Mouse (Mus musculus) megakaryocyte, adult 5-6 weeks (primary cell): ENCODE data around the gene Eva1b. TPM values are rescaled to one million over a fixed set of nuclear protein-coding genes. Genes with fewer than 3 reads are reported as not detected.

Source experiments
- ATAC-seq: 2 replicates; pipeline ENCODE4 v1.8.0; 2016; ENCODE audit warnings: mild to moderate bottlenecking, inconsistent platforms; ENCODE audit not compliant: poor library complexity, severe bottlenecking
- total RNA-seq, 2 experiments: library from RNA; stranded (forward) in 1 of 2; stranded (reverse) in 1 of 2; fragments of 153-499, 151-499 nt in 1 of 2; fragments of 221-1000, 200-1000 nt in 1 of 2; gene quantifications; 2 replicates each; pipeline versions ENCODE4 v1.2.3 to v1.2.4; 2015 to 2017

Gene Eva1b
- total RNA-seq, 2 experiments from 2014 or later: 1.1 to 1.3 TPM

DNA sequence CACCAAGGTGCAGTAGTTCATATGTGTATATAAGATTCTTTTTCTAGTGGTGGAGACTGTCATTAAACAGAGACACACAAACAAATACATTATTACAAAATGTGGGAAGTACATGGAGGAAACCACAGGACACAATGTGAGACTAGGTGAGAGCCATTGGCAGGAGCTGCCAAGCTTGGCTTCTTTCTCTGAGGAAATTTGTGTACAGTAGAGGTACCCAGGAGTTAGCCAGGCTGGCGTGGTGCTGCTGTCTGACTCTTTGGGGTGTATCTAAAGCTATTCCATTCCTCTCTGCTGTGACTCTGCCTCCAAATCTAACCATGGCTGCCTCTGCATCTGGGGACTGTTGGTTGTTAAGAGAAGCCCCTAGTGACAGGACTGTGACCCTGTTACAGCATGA is 28.5 kb upstream of the Eva1b start:
- ATAC-seq: no peak

DNA sequence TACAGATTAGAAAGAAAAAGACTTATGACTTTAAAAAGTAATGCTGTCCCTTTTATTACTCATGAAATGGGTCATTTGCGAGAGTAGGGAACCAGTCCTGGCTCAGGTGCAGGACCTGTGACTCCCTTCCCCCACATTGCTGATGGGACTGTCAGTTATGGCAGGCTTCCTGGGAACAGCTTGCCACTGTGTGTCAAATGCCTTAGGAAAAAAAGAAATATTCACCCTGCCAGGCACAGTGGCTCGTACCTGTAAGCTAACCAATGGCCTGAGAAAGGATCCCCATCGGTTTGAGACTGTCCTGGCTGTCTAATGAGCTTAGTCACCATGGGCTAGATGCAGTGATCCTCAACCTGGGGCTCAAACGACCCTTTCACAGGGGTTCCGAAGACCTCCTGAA is 27.5 kb upstream of the Eva1b start:
- ATAC-seq: no peak

DNA sequence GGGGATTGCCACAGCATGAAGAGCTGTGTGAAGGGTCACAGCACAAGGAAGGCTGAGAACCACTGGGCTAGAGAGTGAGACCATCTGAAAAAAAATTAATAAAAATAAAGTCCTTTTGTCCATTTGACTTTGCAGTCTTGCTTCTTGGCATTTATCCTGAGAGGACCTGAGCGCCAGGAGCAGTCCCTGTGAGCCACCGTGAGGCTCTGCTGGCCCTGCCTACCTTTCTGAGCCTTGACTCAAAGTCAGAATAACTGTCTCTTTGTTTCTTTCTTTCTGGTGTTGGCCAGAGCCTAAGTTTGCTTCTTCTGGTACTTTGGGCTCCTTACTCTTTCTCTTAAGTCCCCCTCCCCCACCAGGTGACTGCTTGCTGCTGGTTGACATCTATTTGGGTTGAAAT is 27.0 kb upstream of the Eva1b start:
- no peak for ATAC-seq

DNA sequence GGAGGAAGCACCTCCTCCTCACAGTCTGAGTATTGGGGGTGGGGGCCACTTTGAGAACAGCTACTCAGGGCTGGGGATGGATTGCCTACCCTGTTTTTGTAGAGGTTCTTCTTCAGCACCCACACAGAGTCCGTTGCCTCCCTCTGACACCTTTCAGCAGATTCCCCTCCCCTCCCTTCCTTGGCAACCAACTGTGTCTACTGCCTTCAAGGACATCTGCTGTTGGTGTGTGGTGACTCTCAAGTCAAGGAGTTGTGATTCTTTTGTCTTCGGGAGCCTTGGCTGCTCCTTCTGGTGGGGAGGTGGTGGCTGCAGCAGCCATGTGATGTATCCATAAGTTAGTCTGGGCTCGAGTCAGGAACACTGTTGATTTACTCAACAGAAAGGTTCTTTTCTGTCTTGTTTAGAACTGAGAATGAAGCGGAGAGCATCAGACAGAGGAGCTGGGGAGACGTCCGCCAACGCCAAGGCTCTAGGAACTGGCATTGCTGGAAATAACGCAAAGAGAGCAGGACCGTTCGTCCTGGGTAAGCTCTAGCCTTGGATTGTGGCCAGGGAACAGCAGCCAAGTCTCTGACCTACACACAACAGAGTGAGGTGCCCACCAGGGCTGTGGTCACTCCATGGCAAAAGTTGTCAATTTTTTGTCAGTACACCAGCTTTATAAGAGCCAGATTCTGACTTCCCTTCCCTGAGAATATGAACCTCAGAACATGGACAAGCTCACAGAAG is 24.1 kb upstream of the Eva1b start:
- ATAC-seq: no peak

DNA sequence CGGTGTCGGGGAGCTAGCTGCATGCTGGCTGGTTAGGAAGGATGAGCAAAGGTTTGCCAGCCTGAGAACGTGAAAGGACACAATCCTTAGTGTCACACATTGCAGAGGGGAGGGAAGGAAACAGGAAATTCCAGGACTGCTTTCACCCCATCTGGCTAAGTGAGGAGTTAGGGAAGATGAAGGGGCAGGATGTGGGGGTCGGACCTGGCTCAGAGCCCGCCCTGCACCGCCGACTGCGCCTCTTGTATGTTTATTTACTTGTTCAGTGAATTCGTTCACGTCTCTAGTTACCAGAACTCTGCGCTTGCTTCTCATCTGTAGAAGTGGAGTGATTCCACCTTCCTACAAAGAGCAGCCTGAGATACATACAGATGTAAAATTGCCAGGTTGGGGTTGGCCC is 17.0 kb upstream of the Eva1b start:
- no peak for ATAC-seq

DNA sequence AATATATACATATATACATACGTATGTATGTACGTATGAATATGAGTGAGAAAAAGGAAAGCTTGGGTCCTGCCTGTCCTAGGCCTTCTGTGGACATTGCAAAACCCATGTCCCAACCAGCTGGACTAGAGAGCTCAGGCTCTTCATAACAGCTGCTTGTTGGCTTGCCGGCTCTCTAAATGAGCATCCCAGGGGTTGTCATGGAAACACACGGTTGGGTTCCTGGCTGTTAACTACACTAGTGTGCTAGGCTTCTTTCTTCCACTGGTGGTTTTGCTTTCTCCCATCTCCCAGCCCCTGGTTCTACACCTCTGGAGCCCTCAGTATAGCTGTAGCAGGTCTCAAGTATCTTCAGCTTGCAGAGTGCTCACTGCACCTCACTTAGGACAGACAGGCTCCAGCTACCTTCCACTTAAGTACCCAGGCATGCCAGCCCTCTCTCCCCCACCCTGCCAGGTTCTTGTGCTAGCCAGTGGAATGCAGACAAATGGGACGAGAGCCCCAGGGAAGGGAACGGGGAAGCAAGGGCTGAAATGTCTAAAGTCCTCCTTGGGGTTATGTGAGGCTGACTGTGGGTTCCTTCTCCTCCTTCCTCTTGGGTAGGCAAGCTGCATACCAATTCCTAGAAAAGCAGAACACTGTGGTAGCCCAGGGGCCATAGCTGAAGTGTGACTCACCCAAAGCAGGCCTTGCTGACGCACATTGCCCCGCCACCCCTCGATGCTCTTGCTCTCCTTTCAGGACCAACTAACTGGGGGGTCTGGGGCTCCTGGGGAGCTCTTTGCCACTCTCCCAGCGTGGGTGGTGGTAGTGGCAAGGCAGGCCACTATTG is 16.0 kb upstream of the Eva1b start:
- ATAC-seq: peak; percentile 95

DNA sequence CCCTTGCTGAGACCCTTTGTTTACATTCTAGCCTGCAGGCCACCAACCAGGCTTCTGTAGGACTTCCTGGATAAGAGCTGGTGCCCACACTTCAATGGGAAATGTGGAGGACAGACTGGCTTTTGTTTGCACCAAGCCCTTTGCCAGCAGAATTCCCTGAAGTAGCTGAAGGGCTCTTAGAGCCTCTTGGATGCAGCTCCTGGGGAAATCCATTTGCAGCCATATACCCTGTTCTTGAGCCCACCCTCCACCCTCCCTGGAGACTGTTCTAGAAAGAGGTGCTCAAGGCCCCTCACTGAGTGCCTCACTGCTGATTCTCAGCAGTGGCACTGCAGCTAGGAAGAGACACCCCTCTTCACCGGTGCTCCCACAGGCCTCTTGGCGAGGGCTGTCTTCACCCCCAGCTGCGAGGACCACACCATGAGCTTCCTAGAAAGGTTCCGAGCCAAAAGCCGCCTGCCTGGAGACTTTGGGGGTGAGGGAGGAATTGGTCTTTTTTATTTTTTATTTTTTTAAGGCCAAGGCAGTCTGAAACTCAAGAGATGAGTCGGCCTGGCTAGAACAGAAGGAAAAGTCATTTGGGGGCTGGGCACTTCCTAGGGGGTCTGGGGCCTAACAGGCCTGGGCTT is 14.8 kb upstream of the Eva1b start:
- no peak for ATAC-seq

DNA sequence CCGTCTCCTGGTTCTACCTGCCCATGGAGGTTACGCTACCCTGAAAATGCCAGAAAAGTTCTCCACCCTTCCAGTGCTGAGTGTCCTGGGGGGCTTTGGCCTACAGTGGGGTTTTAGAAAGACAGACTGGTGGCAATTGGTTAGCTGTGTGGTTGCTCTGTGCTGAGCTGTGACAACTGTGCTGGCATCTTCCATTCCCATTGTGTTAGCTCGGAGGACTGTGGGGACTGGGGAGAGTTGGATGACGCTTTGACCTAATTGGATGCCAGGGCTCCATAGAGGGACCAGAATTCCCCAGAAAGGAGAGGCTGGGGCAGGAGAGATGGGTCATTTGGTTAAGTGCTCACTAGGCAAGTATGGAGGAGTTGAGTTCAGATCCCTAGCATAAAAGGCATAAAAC is 13.3 kb upstream of the Eva1b start:
- no peak for ATAC-seq

DNA sequence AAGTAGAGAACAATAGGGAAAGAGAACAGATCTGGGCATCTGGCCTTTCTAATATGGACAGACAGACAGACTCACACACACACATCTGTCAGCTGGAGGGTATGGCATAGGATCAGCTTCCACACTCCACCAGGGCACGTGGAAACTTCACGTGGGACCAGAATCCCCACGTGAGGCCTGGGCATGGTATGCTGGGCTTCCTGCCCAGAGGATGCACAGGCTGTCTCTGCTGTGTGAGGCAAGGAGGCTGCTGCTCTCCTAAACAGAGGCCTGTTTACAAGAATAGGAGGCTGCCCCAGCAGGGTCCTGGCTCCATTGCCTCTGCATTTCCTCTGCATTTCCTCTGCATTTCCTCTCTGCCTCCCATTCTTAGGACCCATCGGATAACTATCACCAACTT is 12.9 kb upstream of the Eva1b start:
- no peak for ATAC-seq

DNA sequence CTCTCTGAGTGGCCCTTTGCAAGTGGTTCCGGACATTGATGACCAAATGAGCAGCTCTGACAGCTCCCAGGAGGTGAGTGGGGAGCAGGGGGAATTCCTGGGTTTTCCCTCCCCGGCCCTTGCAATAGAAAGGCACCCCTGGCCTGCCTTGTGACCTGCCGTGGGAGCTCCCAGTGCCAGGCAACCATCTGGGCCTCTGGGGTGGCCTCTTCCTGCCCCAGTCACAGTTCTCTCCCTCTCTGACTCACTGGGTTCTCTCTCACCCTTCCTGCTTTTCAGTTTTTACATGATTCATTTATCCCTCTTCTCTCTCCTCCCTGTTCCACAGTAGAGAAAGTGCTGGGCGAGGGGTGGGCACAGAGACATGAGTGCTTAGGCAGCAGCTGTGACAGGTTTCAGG is 9.8 kb upstream of the Eva1b start:
- no peak for ATAC-seq

DNA sequence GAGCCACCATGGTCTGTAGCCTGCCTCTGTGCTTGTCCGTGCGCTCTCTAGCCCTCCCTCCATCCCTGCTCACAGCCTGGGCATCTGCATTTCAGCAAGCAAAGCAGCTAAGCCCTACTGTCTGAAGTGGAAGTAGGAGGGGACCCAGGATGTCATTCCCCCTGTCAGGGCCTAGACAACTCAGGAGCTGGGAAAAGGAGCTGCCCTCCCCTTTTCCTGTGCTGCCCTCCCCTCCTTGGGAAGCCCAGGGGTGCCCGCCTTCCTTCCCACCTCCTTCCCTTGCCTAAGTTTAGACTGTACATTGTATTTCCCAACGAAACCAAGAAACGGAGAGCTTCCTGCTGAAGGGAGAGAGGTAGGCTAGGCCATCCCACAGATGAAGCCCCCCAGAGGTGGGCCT is 6.5 kb upstream of the Eva1b start:
- ATAC-seq: no peak

DNA sequence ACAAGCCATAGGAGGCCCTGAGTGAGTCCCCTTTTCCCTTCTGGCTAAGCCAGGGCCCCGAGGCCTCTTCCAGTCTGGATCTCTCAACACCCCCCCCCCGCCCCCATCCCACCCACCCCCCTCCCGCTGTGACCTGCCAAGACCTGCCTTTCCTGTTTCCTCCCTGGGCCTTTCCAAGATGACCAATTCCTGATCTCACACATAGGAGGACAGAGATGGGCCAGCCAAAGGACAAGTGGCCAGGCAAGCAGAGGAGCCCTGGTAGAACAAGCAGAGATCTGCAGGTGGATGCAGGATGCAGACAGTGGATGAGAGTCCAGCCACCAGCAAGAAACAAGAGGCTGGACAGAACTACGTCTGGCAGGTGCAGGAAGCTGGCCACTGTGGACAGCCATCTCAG is 2.1 kb upstream of the Eva1b start:
- ATAC-seq: no peak

DNA sequence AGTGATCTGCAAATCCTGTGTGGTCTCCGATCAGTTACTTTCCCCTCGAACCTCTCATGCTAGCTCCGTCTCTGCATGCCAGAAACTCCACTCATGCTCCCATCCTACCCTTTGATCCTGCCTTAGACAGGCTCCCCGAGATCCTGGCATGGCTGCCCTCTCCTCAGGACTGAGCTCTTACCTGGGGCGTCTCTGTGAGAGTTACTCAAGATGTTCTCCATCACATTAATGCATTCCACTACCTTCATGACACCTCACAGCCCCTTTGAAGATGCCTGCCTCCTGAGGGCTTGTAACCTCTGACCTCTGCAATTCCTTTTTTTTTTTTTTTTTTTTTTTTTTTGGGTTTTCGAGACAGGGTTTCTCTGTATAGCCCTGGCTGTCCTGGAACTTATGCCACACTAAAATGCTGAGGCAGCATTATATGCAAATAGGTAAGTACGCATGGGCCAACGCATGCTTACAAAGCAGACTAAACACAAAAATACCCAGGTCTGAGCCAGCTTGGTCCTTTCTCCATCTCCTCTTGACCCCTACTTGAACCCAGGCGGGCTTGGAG is 491 bp upstream of the Eva1b start:
- ATAC-seq: no peak

DNA sequence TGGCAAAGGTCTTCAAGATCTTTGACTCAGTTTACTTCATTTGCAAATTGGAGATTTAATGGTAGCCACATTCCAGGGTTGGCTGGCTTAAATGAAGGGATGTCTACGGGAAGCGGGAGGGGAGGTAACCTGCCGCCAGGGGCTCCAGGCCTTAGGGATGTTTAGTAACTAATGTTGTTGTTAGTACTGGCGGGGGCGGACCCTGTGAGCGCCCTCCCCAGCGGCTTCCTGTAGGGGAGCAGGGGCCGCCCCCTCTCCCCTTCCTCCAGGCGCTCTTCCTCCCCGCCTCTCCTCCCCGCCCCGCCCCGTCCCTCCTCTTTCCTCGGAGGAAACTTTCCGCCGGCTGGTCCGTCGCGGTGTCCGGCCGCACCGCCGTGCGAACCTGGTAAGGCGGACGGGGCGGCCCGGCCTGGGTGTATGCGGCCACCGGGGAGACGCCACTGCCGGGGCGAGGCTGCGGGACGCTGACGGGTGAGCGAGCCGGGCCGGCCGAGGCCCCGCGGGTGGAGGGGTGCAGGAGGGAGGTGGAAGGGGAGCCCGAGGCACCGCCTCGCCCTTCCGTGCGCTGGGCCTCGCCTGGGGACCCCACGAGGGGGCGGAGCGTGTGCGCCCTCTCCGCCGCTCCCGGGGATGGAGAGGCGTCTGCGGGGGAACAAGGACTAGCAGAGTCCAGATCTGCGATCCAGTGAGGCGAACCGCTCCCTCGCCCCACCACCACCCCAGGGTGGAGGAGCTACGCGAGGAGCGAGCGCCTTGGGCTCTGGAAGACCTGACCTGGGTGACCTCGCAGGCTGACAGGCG is 817 bp downstream of the Eva1b start:
- ATAC-seq: peak; percentile 75

DNA sequence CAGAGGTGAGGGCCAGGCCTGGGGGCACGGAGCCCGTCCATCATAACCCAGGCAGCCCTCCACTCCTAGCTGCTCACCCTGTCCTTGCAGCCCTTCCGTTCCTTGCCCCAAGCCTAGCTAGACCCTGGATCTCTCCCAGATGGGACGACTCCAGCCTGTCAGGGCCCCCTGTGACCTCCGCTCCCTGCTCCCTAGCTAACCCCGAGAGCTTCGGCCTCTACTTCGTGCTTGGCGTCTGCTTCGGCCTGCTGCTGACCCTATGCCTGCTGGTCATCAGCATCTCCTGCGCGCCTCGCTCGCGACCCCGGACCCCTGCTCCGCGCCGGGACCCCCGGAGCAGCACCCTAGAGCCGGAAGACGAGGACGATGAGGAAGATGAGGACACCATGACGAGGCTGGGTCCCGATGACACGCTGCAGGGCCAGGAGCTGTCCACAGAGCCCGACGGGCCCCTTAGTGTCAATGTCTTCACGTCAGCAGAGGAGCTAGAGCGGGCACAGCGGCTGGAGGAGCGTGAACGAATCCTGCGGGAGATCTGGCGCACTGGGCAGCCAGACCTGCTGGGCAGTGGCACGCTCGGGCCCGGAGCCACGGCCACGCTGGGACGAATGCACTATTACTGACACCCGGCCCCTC is 1.6 kb downstream of the Eva1b start:
- no peak for ATAC-seq

DNA sequence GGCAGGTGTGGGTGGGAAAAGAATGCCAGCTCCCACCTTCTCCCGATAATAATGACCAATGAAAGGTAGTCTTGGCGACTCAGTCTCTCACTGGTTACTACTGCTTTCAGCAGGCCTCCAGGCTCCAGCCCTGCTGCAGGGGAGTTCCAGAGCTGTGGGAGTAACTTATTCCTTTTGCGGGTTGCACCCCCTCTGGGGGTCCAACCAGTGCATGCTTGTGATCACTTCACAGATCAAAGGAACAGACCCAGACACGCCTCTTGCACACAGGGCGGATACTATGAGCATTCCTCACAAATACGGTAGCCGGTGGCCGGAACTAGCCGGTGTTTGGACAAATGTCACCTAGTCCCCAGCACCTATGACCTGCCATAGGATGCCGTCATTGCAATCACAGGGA is 2.3 kb downstream of the Eva1b start:
- no peak for ATAC-seq

DNA sequence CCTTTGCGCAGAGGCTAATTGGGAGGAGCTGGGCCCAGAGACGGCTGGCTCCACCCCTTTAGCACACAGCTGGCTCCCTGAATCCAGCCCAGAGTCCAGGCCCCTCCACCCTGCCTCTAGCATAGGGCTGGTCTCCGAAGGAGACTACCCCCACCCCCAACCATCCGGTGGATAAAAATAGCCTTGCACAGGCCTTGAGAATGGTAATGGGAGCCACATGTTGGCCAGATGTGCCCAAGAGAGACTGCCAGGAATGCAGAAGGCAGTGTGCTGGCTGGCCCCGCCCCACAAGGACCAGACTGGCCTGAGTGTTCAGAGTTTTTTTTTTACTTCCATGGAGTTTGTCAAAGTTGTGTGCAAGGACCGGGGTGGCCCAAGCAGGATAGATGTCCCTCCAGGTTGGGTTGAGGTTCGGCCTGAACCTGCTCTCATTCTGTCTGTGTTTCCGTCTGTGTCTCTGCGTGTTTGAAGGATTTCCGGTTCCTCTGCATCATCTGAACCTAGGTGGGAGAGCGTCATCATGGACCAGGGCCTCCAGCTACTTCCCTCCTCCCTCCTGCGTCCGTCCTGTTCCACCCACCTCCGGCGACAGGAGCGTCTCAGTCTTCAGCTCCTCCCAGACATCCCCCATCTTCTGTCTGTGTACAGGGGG is 2.9 kb downstream of the Eva1b start:
- no peak for ATAC-seq

DNA sequence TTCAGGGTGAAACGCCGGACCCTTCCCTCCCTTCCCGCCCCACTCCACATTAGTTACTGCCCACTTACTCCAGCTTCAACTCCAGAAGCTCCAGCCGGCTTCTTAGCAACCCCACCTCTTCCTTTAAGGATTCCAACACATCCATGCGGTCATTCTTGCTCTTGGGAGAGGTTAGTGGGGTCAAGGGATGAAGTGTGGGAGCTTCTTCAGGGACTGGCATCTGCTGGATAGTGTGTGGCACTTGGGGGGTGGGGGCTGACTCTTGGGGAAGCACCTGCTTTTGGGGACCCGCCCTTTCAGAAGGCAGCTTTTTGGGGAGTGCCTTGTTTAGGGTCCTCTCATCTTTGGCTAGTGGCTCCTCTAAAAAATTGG is 3.4 kb downstream of the Eva1b start:
- no peak for ATAC-seq

DNA sequence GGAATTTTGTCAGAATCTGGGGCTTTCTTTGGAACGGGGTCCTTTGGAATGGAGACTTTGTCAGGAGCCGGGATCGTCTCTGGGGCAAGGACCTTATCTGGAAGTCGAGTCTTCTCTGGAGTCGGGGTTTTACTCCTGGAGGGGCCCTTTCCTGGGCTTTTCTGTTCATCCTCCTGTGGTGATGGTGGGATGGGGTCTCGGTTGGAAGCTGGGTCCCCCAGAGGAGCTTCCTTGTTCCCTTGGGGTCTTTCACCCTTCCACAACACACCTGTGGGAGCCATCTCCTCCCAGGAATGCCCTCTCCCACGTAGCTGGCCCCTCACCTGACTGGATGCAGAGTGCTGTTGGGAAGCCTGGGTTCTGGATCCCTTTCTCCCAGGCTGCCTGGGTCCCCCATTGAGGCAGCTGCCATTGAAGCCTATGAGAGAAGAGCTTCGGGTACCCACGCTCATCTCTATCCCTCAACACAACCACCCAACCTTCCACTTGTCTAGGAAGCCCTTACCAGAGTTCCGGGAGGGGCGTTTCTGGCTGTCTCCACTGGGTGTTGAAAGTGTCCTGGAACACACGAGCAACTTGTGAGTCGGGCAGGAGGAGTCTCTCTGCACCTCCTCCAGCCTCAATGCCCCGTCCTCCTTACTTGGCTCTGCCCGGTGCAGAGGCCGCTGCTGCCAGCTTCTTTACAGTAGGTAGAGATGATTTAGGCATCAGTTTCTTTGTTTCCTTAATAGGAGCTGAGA is 4.3 kb downstream of the Eva1b start:
- ATAC-seq: no peak
